Mouse (Mus musculus) lung, embryonic 14.5 days (tissue): ENCODE data around the gene Gm43302. TPM values are rescaled to one million over a fixed set of nuclear protein-coding genes. Genes with fewer than 3 reads are reported as not detected.
"Not testable (repeated sequence)": the region's sequence is repeated elsewhere in the genome, so short reads cannot be mapped to it uniquely, and the experiment has no call there.

Experiments used
- ATAC-seq: fragments of 200-750 bp; cut with Nextera tagmentation; 2 replicates; pipeline ENCODE4 v1.8.0; 2017; ENCODE audit warnings: mild to moderate bottlenecking, moderate TSS enrichment, moderate library complexity; ENCODE audit not compliant: insufficient read depth
- DNase-seq: peaks from one replicate; pipeline ENCODE4 v3.0.0-alpha.2; 2015
- H3K27ac ChIP-seq: fragments of 300-500 bp; sonication (generic); 2 replicates; pipeline ENCODE4 v1.5.1; 2014; ENCODE audit warnings: low read depth, mild to moderate bottlenecking, moderate library complexity
- H3K27me3 ChIP-seq: fragments of 300-500 bp; sonication (generic); 2 replicates; pipeline ENCODE4 v1.6.1; 2014; ENCODE audit warnings: low read length, control low read depth; ENCODE audit not compliant: insufficient read depth
- H3K36me3 ChIP-seq: fragments of 300-500 bp; sonication (generic); 2 replicates; pipeline ENCODE4 v1.6.1; 2014; ENCODE audit warnings: control low read depth; ENCODE audit not compliant: insufficient read depth
- H3K4me1 ChIP-seq: fragments of 300-500 bp; sonication (generic); 2 replicates; pipeline ENCODE4 v1.6.1; 2014; ENCODE audit warnings: antibody characterized with exemption, control low read depth; ENCODE audit not compliant: insufficient read depth
- H3K4me2 ChIP-seq: fragments of 300-500 bp; sonication (generic); 2 replicates; pipeline ENCODE4 v1.6.1; 2014; ENCODE audit warnings: mild to moderate bottlenecking
- H3K4me3 ChIP-seq: fragments of 300-500 bp; sonication (generic); 2 replicates; pipeline ENCODE4 v1.5.1; 2014; ENCODE audit warnings: low read depth, low read length
- H3K9ac ChIP-seq: fragments of 300-500 bp; sonication (generic); 2 replicates; pipeline ENCODE4 v1.6.1; 2014
- H3K9me3 ChIP-seq: fragments of 300-500 bp; sonication (generic); 2 replicates; pipeline ENCODE4 v1.6.1; 2016; ENCODE audit warnings: low read depth, low read length, control low read depth
- CTCF ChIP-seq: IDR thresholded peaks from 2 replicates; pipeline ENCODE4 v1.5.1; 2016; ENCODE audit warnings: antibody characterized with exemption, low read depth
- WGBS: fragments of 180-500 bp; shearing (Covaris S2); extraction: QIAGEN DNeasy Blood & Tissue Kit; methylation state at CpG from one replicate; pipeline ENCODE4 v1.1.7; 2014; 5-methylcytosine and 5-hydroxymethylcytosine counted together
- polyA plus RNA-seq: library from polyadenylated mRNA; unstranded; fragments of >200 nt; fragmentation: Nextera tagmentation; extraction: Ambion mirVana; gene quantifications from 2 replicates; pipeline ENCODE4 v1.2.1, GENCODE M21; 2014

Gene Gm43302
- 0.29 TPM in 1 of 2 replicates, not detected in the other for polyA plus RNA-seq

- 17% methylated on average over 3 of the region's 3 CpGs for WGBS
These were observed at the start of gene Gm43302, which contains the start of gene Gbp6 for GRCm38 (mm10) chr5:105293226-105294165. Gene Gm43302, minus strand, starts transcription at chr5:105293695. Gene Gbp6, minus strand, starts transcription at chr5:105293698.

GRCm38 (mm10) chr5:105341281-105341680, 47.8 kb upstream of the Gm43302 start:
- Histone ChIP-seq H3K4me3 (no peak overlapping the region), H3K27ac (no peak overlapping the region), H3K27me3 (no peaks in the 10 kb centered on the region), H3K9ac (no peak overlapping the region), H3K9me3 (no peaks in the 10 kb centered on the region), H3K4me2 (no peak overlapping the region), H3K4me1 (no peaks in the 10 kb centered on the region), H3K36me3 (no peaks in the 10 kb centered on the region)
- 61% methylated on average over 2 of the region's 2 CpGs for WGBS
- no peak for TF ChIP-seq CTCF
- no peak for DNase-seq
- ATAC-seq: no peak

More at GRCm38 (mm10) chr5:105293226-105294165, at the start of gene Gm43302, which contains the start of gene Gbp6:
- not testable (repeated sequence) for H3K9ac ChIP-seq, H3K9me3 ChIP-seq, H3K4me1 ChIP-seq, H3K27me3 ChIP-seq, H3K4me3 ChIP-seq, H3K36me3 ChIP-seq
- ATAC-seq (peak; percentile 74; the same call in 1 of the 2 replicates), DNase-seq (peak; percentile 67)
- Histone ChIP-seq H3K27ac (peak within 1 kb of the TSS; percentile 54; the same call in 1 of the 2 replicates), H3K4me2 (peak within 1 kb of the TSS; percentile 23; the same call in 1 of the 2 replicates)

GRCm38 (mm10) chr5:105322543-105322942, 29.0 kb upstream of the Gm43302 start:
- peak; percentile 30; the same call in 1 of the 2 replicates for TF ChIP-seq CTCF
- H3K27me3 ChIP-seq: no peaks in the 10 kb centered on the region
- no peak overlapping the region for H3K4me2 ChIP-seq
- no peaks in the 10 kb centered on the region for H3K36me3 ChIP-seq
- H3K9ac ChIP-seq: no peak overlapping the region
- no peaks in the 10 kb centered on the region for H3K4me1 ChIP-seq
- ATAC-seq: no peak
- H3K27ac ChIP-seq: no peak overlapping the region
- WGBS: 61% methylated on average over 2 of the region's 2 CpGs
- no peaks in the 10 kb centered on the region for H3K9me3 ChIP-seq
- no peak overlapping the region for H3K4me3 ChIP-seq
- DNase-seq: peak; percentile 29

- Histone ChIP-seq H3K4me2 (no peak overlapping the region), H3K9ac (no peak overlapping the region), H3K4me1 (no peaks in the 10 kb centered on the region), H3K9me3 (no peaks in the 10 kb centered on the region), H3K27me3 (no peaks in the 10 kb centered on the region), H3K4me3 (no peak overlapping the region), H3K27ac (no peak overlapping the region), H3K36me3 (no peaks in the 10 kb centered on the region)
- WGBS: 57% methylated on average over 2 of the region's 2 CpGs
- no peak for ATAC-seq
- TF ChIP-seq CTCF: peak; percentile 13; the same call in 1 of the 2 replicates
- no peak for DNase-seq
These were observed 17.4 kb upstream of the Gm43302 start for GRCm38 (mm10) chr5:105310941-105311340.

- H3K27ac ChIP-seq, H3K27me3 ChIP-seq, H3K4me3 ChIP-seq, DNase-seq, ATAC-seq, H3K36me3 ChIP-seq, H3K9me3 ChIP-seq, H3K9ac ChIP-seq, H3K4me1 ChIP-seq, H3K4me2 ChIP-seq: not testable (repeated sequence)
- 23% methylated on average over 1 of the region's 1 CpGs for WGBS
These were observed 15.7 kb upstream of the Gm43302 start for GRCm38 (mm10) chr5:105309148-105309547.

- ATAC-seq, DNase-seq, H3K9me3 ChIP-seq, H3K27ac ChIP-seq, H3K4me3 ChIP-seq, H3K36me3 ChIP-seq, H3K9ac ChIP-seq, H3K4me2 ChIP-seq, H3K4me1 ChIP-seq, H3K27me3 ChIP-seq: not testable (repeated sequence)
These were observed 13.5 kb upstream of the Gm43302 start for GRCm38 (mm10) chr5:105306946-105307345.

GRCm38 (mm10) chr5:105306159-105306581, 12.7 kb upstream of the Gm43302 start:
- H3K4me3 ChIP-seq: no peak overlapping the region
- H3K36me3 ChIP-seq: no peaks in the 10 kb centered on the region
- H3K4me1 ChIP-seq: no peaks in the 10 kb centered on the region
- WGBS: 73% methylated on average over 1 of the region's 1 CpGs
- no peaks in the 10 kb centered on the region for H3K9me3 ChIP-seq
- H3K27me3 ChIP-seq: no peaks in the 10 kb centered on the region
- no peak overlapping the region for H3K4me2 ChIP-seq
- H3K27ac ChIP-seq: no peak overlapping the region
- DNase-seq: no peak
- no peak for ATAC-seq
- H3K9ac ChIP-seq: no peak overlapping the region
- no peak for TF ChIP-seq CTCF

GRCm38 (mm10) chr5:105305671-105306070, 12.2 kb upstream of the Gm43302 start:
- not testable (repeated sequence) for H3K4me3 ChIP-seq, H3K9ac ChIP-seq, H3K4me1 ChIP-seq, H3K4me2 ChIP-seq, H3K27ac ChIP-seq, ATAC-seq, H3K36me3 ChIP-seq, DNase-seq, H3K27me3 ChIP-seq, H3K9me3 ChIP-seq
- WGBS: 88% methylated on average over 4 of the region's 4 CpGs
